Mouse (Mus musculus) forebrain, embryonic 16.5 days (tissue): Measurements from ENCODE around the gene Tmem247. TPM values are rescaled to one million over a fixed set of nuclear protein-coding genes. Genes with fewer than 3 reads are reported as not detected.
A peak's percentile ranks its signal among the peaks of the same experiment; 100 is the strongest.

Source experiments
- ATAC-seq: fragments of 200-750 bp; cut with Nextera tagmentation; 2 replicates; pipeline ENCODE4 v1.8.0; 2017; ENCODE audit warnings: mild to moderate bottlenecking, moderate library complexity
- H3K27ac ChIP-seq: fragments of 300-500 bp; sonication (generic); 2 replicates; pipeline ENCODE4 v1.5.1; 2014; ENCODE audit warnings: low read length, control low read depth
- H3K27me3 ChIP-seq: fragments of 300-500 bp; sonication (generic); replicated peaks from 2 replicates; pipeline ENCODE4 v1.6.1; 2014; ENCODE audit warnings: low read length; ENCODE audit not compliant: control insufficient read depth, insufficient read depth
- H3K36me3 ChIP-seq: fragments of 300-500 bp; sonication (generic); 2 replicates; pipeline ENCODE4 v1.6.1; 2014; ENCODE audit not compliant: control insufficient read depth, insufficient read depth
- H3K4me1 ChIP-seq: fragments of 300-500 bp; sonication (generic); replicated peaks from 2 replicates; pipeline ENCODE4 v1.6.1; 2014; ENCODE audit warnings: low read length; ENCODE audit not compliant: control insufficient read depth, insufficient read depth
- H3K4me2 ChIP-seq: fragments of 300-500 bp; sonication (generic); 2 replicates; pipeline ENCODE4 v1.6.1; 2014; ENCODE audit warnings: mild to moderate bottlenecking, low read length, control low read depth
- H3K4me3 ChIP-seq: fragments of 300-500 bp; sonication (generic); replicated peaks from 2 replicates; pipeline ENCODE4 v1.5.1; 2014; ENCODE audit warnings: mild to moderate bottlenecking, low read length, control low read depth
- H3K9ac ChIP-seq: fragments of 300-500 bp; sonication (generic); replicated peaks from 2 replicates; pipeline ENCODE4 v1.6.1; 2014; ENCODE audit warnings: low read depth, low read length, control low read depth
- H3K9me3 ChIP-seq: fragments of 300-500 bp; sonication (generic); 2 replicates; pipeline ENCODE4 v1.6.1; 2016; ENCODE audit warnings: low read length; ENCODE audit not compliant: control insufficient read depth
- WGBS: fragments of 180-500 bp; shearing (Covaris S2); extraction: QIAGEN DNeasy Blood & Tissue Kit; methylation state at CpG from one replicate; pipeline ENCODE4 v1.1.7; 2014; 5-methylcytosine and 5-hydroxymethylcytosine counted together
- polyA plus RNA-seq: library from polyadenylated mRNA; unstranded; fragments of >200 nt; fragmentation: Nextera tagmentation; extraction: Ambion mirVana; gene quantifications from 2 replicates; pipeline ENCODE4 v1.2.1, GENCODE M21; 2015

The Tmem247 gene
- polyA plus RNA-seq, 1 experiment from 2014 or later = not detected

DNA sequence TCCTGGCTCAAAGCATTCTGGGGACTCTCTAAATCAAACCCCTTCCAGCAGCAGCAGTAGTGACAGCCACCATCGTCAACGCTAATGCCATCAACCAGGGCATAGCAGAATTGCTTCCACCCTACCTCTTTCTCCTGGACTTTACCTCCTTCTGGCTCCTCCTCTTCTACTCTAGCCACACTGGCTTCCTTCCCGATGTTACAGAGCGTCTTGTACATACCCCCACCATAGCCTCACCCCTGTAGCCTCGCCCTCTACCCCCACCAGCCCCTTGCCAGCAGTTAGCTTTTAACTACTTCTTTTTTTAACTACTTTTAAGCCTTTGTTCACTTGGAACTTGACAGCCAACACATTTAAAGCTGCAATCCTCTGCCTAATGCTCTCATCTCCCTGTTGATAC, 17.3 kb upstream of the Tmem247 start:
- no peak overlapping the region for H3K9ac ChIP-seq
- peaks cover 10% of the 10 kb centered on the region for H3K4me1 ChIP-seq
- no peak overlapping the region for H3K27ac ChIP-seq
- WGBS = 91% methylated on average over 5 of the region's 5 CpGs
- no peak overlapping the region for H3K4me3 ChIP-seq
- H3K27me3 ChIP-seq = no peaks in the 10 kb centered on the region
- H3K4me2 ChIP-seq = no peak overlapping the region
- no peaks in the 10 kb centered on the region for H3K36me3 ChIP-seq
- no peaks in the 10 kb centered on the region for H3K9me3 ChIP-seq
- ATAC-seq = no peak

DNA sequence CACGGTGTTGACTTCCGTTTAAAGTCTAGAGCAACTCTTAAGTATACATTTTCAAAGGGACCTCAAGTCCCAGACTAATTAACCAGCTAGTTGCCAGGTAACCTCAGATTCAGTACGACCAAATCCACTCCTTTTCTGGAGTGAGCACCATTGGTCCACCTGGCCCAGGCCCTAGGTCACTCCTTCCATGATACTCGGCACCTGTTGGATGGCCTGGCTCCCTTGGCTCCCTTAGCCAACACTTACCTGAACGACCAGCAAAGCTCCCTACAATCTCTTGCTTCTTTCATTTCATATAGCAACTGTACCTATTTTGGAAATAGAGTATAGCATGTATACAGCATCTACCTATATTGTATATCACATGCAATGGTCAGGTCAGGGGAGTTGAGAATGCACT, 16.6 kb upstream of the Tmem247 start:
- H3K4me2 ChIP-seq = no peak overlapping the region
- ATAC-seq = no peak
- no peak overlapping the region for H3K27ac ChIP-seq
- H3K27me3 ChIP-seq = no peaks in the 10 kb centered on the region
- no peaks in the 10 kb centered on the region for H3K36me3 ChIP-seq
- H3K9ac ChIP-seq = no peak overlapping the region
- 78% methylated on average over 5 of the region's 5 CpGs for WGBS
- H3K4me1 ChIP-seq = peaks cover 17% of the 10 kb centered on the region
- no peak overlapping the region for H3K4me3 ChIP-seq
- no peaks in the 10 kb centered on the region for H3K9me3 ChIP-seq

DNA sequence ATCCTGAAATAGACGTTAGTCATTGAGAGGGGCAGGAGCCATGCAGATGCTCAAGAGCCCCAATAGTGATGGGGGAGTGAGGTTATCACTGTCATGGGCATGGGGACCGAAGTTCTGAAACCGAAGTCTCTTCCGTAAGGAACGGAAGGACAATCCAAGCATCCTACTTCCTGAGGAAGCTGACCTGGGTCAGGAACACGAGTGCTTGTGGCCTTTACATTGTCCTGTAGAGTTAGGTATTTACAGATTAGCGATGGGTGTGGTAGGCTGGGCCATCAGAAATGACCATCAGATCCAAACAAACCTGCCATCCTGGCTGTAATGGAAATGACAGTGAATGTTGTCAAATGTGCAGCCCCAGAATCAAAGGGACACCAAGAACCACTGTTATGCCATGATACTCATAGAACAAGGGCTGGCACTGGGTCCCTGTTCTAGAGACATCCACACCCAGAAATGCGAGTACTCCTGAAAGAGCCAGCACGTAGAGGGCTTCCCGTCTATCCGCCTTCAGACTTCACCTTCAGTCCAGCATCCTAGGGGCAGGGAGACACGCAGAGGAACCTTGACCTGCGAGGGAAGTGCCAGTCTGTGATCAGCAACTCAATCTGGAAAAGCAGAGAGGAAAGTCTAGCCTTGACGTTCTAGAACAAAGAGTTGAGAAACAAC, 14.6 kb upstream of the Tmem247 start:
- Histone ChIP-seq H3K4me3 (no peak overlapping the region), H3K9ac (no peak overlapping the region), H3K27me3 (no peaks in the 10 kb centered on the region), H3K36me3 (no peaks in the 10 kb centered on the region), H3K4me1 (peaks cover 22% of the 10 kb centered on the region), H3K4me2 (no peak overlapping the region), H3K27ac (no peak overlapping the region), H3K9me3 (no peaks in the 10 kb centered on the region)
- 94% methylated on average over 14 of the region's 14 CpGs for WGBS
- no peak for ATAC-seq

DNA sequence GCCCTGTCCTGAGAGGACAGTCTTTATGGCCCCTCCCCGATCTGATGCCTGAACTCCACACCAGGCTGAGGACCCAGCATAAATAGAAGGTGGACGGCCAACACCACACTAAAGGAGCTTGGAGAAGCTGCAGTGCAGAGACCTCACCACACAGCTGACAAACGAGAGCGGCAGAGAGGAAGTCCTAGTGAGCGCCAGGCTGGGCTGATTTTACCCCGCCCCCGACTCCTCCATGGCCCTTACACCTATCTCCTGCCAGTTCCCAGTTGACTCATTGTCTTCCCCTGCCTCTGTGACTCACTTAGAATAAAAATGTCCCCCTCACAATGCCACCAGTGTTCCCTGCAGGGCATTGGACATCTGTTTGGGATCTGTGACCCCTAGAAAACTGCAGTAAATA, 13.6 kb upstream of the Tmem247 start:
- Histone ChIP-seq H3K9me3 (no peaks in the 10 kb centered on the region), H3K4me2 (no peak overlapping the region)
- no peak for ATAC-seq

DNA sequence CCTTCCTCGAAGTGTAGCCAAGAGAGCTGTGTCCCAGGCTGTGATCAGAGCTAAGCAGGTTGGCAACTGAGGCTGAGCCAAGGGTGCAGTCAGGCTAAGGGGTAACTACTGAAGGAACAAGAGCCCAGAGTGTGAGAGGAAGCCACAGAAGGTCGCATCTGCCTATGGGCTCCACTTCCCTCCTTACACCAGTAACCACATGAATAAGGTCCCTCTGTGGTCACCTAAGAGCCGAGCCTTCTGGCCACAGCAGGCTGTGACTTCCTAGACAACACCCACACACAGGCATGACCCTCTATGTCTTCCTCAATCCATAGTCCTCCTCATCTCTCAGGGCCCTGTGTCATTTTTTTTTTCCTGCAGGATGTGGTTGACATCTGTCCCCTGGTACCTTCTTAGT, 12.9 kb upstream of the Tmem247 start:
- Histone ChIP-seq H3K27ac (no peak overlapping the region), H3K4me2 (no peak overlapping the region), H3K27me3 (no peaks in the 10 kb centered on the region), H3K9ac (no peak overlapping the region), H3K4me1 (peaks cover 22% of the 10 kb centered on the region), H3K9me3 (no peaks in the 10 kb centered on the region), H3K4me3 (no peak overlapping the region), H3K36me3 (no peaks in the 10 kb centered on the region)
- WGBS = 76% methylated on average over 3 of the region's 3 CpGs
- ATAC-seq = no peak

More for the DNA sequence above, 13.6 kb upstream of the Tmem247 start:
- 48% methylated on average over 7 of the region's 7 CpGs for WGBS
- Histone ChIP-seq H3K9ac (no peak overlapping the region), H3K27me3 (no peaks in the 10 kb centered on the region), H3K4me3 (no peak overlapping the region), H3K27ac (no peak overlapping the region), H3K36me3 (no peaks in the 10 kb centered on the region), H3K4me1 (peaks cover 22% of the 10 kb centered on the region)

DNA sequence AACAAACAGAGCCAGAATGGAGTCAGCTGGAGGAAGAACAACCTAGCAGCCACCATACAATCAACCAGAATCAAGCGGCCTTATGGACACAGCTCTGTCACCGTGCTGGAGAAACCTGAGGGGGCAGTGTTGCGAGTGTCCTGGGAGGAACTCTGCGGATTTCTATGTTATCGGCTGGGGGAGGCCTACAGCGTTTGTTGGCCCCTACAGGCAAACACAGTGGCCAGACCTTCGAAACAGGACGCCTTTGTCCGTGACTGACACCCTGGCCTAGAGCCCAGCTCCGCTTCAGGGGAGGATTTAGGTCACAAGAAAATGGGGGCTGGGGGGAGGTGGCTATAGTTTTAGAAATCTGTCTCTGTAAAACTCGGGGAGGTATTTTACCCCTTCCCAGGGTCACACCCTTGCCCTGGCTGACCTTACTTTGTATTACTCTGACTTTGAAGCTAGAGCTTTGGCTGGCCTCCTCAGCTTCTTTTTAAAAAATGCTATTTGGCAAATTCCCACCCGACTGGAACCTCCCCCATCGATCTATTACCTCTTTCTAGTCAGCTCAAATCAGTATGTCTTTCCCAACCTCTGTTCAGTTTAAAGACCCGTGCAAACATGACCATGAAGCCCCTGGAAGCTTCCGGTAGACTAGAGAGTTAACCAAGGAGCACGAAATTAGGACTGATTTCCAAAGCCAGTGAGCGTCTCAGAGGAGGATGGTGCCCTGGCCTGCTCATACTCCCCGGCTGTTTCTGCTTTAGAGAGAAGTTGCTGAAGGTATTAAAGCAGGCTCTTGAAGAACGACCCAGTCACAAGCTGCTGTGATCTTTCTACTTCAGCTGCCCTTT, 11.6 kb upstream of the Tmem247 start:
- H3K4me3 ChIP-seq = no peak overlapping the region
- peak overlapping the region; percentile 59 for H3K27ac ChIP-seq
- no peaks in the 10 kb centered on the region for H3K27me3 ChIP-seq
- H3K4me2 ChIP-seq = peak overlapping the region; percentile 25; the same call in 1 of the 2 replicates
- H3K4me1 ChIP-seq = peaks cover 22% of the 10 kb centered on the region
- H3K9ac ChIP-seq = no peak overlapping the region
- no peaks in the 10 kb centered on the region for H3K36me3 ChIP-seq
- ATAC-seq = peak; percentile 83
- H3K9me3 ChIP-seq = no peaks in the 10 kb centered on the region
- WGBS = 8% methylated on average over 19 of the region's 19 CpGs

DNA sequence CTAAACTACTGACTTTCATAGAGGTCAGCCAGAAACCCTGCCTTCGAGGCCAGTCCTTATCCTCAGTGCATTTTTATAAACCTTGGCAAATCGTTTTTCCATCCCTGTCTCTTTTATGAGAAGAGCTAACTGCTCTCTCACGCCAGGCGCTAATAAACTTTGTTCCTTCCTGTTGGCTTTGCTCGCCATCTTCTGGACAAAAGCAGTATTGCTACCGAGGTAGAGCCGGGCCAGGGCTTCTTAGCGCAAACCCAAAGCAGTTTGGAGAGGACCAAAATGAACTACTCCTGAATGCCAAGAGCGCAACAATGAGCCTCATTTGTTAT, 11.0 kb upstream of the Tmem247 start:
- H3K36me3 ChIP-seq = no peaks in the 10 kb centered on the region
- H3K4me1 ChIP-seq = peaks cover 22% of the 10 kb centered on the region
- 2% methylated on average over 9 of the region's 9 CpGs for WGBS
- no peak overlapping the region for H3K9ac ChIP-seq
- no peaks in the 10 kb centered on the region for H3K27me3 ChIP-seq
- H3K4me3 ChIP-seq = no peak overlapping the region
- peak; percentile 64 for ATAC-seq
- H3K4me2 ChIP-seq = peak overlapping the region; percentile 25; the same call in 1 of the 2 replicates
- peak overlapping the region; percentile 59 for H3K27ac ChIP-seq
- no peaks in the 10 kb centered on the region for H3K9me3 ChIP-seq

DNA sequence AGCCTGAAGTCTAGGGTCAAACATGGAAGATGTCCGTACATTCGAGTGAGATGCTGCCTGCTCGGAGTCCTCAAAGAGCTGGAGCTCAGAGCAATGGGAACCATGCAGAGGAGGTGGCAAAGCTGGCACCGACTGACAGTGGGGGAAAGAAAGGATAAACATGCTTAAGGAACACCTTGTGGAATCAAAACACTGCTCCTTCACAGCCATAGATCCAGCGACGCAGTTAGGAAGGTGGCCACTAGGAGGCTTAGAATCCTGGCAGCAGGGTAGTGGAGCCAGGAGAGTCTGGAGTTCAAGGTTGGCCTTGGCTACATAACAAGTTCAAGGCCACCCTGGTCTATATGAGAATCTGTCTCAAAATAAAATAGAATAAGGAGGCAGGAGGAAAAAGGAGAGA, 10.5 kb upstream of the Tmem247 start:
- no peak for ATAC-seq
- Histone ChIP-seq H3K27ac (no peak overlapping the region), H3K4me1 (peaks cover 22% of the 10 kb centered on the region), H3K4me2 (no peak overlapping the region), H3K36me3 (no peaks in the 10 kb centered on the region), H3K27me3 (no peaks in the 10 kb centered on the region), H3K9ac (no peak overlapping the region), H3K4me3 (no peak overlapping the region), H3K9me3 (no peaks in the 10 kb centered on the region)
- WGBS = 24% methylated on average over 6 of the region's 6 CpGs

DNA sequence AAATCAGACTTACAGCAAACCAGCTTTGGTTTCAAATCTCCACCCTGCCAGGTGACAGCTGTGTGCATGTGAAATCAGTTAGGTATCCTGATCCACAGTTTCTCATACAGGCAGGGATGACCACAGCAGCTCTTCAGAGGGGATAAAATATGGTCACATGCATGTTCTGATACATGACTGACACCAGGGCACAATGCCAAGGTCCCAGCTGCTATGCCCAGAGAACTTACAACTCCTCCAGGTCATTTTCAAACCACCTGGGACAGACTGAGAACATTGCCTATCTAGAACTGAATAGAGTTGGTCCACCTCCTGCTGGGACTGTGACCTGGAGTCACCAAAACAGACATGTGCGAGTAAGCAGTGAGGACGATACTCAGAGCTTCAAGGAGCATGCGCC, 10.1 kb upstream of the Tmem247 start:
- Histone ChIP-seq H3K4me2 (no peak overlapping the region), H3K9me3 (no peaks in the 10 kb centered on the region), H3K4me3 (no peak overlapping the region), H3K9ac (no peak overlapping the region), H3K36me3 (no peaks in the 10 kb centered on the region), H3K27ac (no peak overlapping the region), H3K4me1 (peaks cover 22% of the 10 kb centered on the region), H3K27me3 (no peaks in the 10 kb centered on the region)
- no peak for ATAC-seq
- 82% methylated on average over 3 of the region's 3 CpGs for WGBS
